Comparison of ENCODE assay signal across 31 mouse cellular contexts in the genomic region with DNA sequence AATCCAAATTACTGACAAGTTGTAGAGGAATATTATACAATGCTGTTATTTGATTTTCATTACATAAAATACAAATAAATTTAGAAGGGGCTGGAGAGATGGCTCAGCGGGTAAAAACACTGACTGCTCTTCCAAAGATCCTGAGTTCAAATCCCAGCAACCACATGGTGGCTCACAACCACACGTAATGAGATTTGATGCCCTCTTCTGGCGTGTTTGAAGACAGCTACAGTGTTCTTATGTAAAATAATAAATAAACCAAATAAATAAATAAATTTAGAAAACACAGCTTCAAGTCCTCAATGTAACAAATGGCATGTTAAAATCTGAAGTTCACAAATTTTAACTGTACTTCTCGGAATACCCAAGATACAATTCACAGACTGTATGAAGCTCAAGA. TPM values are rescaled to one million over a fixed set of nuclear protein-coding genes. Genes with fewer than 3 reads are reported as not detected.
DNase-seq lines count a peak whose midpoint lies in the region; ATAC-seq and TF ChIP-seq lines count a peak whose summit lies in the region.
"Had no signal": no experiment of that assay in that cellular context is flagged by ENCODE, and none has a peak within 500 bp of the region (broad histone marks: within the 10 kb centered on the region; RNA-seq: fewer than 3 reads in every experiment).

No protein-coding gene starts in this region.

- no peaks in the 10 kb centered on the region for H3K27me3 ChIP-seq in hindbrain, postnatal 0 days (ENCODE audit: insufficient read depth, low read length)
- no peaks in the 10 kb centered on the region for H3K27me3 ChIP-seq in hindbrain, embryonic 14.5 days (ENCODE audit: control insufficient read depth, insufficient read depth, low read length)
- no peaks in the 10 kb centered on the region for H3K27me3 ChIP-seq in liver, embryonic 14.5 days (ENCODE audit: control insufficient read depth, insufficient read depth, low read length)
- peaks cover 16% of the 10 kb centered on the region; the same call in 1 of the 2 replicates for H3K27me3 ChIP-seq in liver, embryonic 12.5 days (replicated peaks)
- H3K27me3 ChIP-seq in MEL (ENCODE audit: control insufficient read depth in 1 of 2, insufficient read depth in 2 of 2, low read length in 2 of 2) = no peaks in the 10 kb centered on the region; a peak in 1 of 4 replicates
- H3K27me3 ChIP-seq: heart, embryonic 15.5 days; lung, embryonic 15.5 days; Patski had no signal

- H3K4me3 ChIP-seq in hindbrain, postnatal 0 days (ENCODE audit: low read length) = no peak overlapping the region
- H3K4me3 ChIP-seq in hindbrain, embryonic 14.5 days (replicated peaks; ENCODE audit: low read length) = no peak overlapping the region
- H3K4me3 ChIP-seq in liver, embryonic 14.5 days (ENCODE audit: insufficient read depth in 1 of 2, low read depth in 2 of 2, low read length in 2 of 2) = no peak overlapping the region
- H3K4me3 ChIP-seq in liver, embryonic 12.5 days = no peak overlapping the region
- H3K4me3 ChIP-seq in MEL (ENCODE audit: control insufficient read depth in 1 of 2, insufficient read depth in 1 of 2, low read depth in 2 of 2, low read length in 2 of 2) = no peak overlapping the region
- H3K4me3 ChIP-seq: forebrain, embryonic 10.5 days; heart, embryonic 15.5 days; hindbrain, embryonic 10.5 days; lung, embryonic 15.5 days; megakaryocyte, embryonic 14.5 days; myocyte had no signal

- no peaks in the 10 kb centered on the region for H3K4me1 ChIP-seq in hindbrain, postnatal 0 days (ENCODE audit: insufficient read depth, low read length)
- peaks cover 7% of the 10 kb centered on the region for H3K4me1 ChIP-seq in hindbrain, embryonic 14.5 days (replicated peaks; ENCODE audit: control insufficient read depth, insufficient read depth, low read length)
- peaks cover 19 to 20% of the 10 kb centered on the region in 2 experiments for H3K4me1 ChIP-seq in liver, embryonic 14.5 days (replicated peaks; ENCODE audit: control insufficient read depth in 2 of 2, insufficient read depth in 2 of 2, low read length in 1 of 2)
- H3K4me1 ChIP-seq in liver, embryonic 12.5 days = peaks cover 34% of the 10 kb centered on the region
- peaks cover 6 to 10% of the 10 kb centered on the region in 2 experiments for H3K4me1 ChIP-seq in MEL (ENCODE audit: control insufficient read depth in 1 of 2, insufficient read depth in 2 of 2, low read length in 2 of 2)

- no peak for TF ChIP-seq POLR2A in MEL (IDR thresholded peaks at IDR 0.05; ENCODE audit: control insufficient read depth in 1 of 2, insufficient read depth in 1 of 2, low read depth in 1 of 2, low read length in 2 of 2, poor library complexity in 1 of 2)

- intact Hi-C loops in left cerebral cortex, postnatal 4 days (cut with DNase I) = loop anchor here (10.0 kb wide), 3 partner anchors 110 to 320 kb away; a partner anchor contains a TSS

- no peak for ATAC-seq in hindbrain, postnatal 0 days
- no peak for ATAC-seq in hindbrain, embryonic 14.5 days (ENCODE audit: low FRiP score)
- ATAC-seq in liver, embryonic 14.5 days (ENCODE audit: insufficient read depth) = no peak
- ATAC-seq in liver, embryonic 12.5 days = no peak
- ATAC-seq: Patski had no signal

- no peaks in the 10 kb centered on the region for H3K9me3 ChIP-seq in hindbrain, postnatal 0 days (ENCODE audit: low read length)
- no peaks in the 10 kb centered on the region for H3K9me3 ChIP-seq in hindbrain, embryonic 14.5 days (ENCODE audit: control insufficient read depth, low read length)
- H3K9me3 ChIP-seq in liver, embryonic 14.5 days (ENCODE audit: control insufficient read depth, low read length) = no peaks in the 10 kb centered on the region
- no peaks in the 10 kb centered on the region for H3K9me3 ChIP-seq in liver, embryonic 12.5 days (replicated peaks)
- H3K9me3 ChIP-seq in MEL (replicated peaks; ENCODE audit: insufficient read depth, low read length) = no peaks in the 10 kb centered on the region
- H3K9me3 ChIP-seq: forebrain, embryonic 10.5 days; heart, embryonic 15.5 days; hindbrain, embryonic 10.5 days; lung, embryonic 15.5 days; megakaryocyte, embryonic 14.5 days had no signal

- DNase-seq in hindbrain, postnatal 0 days (ENCODE audit: low spot score) = no peak
- no peak for DNase-seq in hindbrain, embryonic 14.5 days (ENCODE audit: low spot score)
- DNase-seq in liver, embryonic 14.5 days (ENCODE audit: low read depth in 3 of 3, low spot score in 3 of 3) = no peak
- DNase-seq in 416B (ENCODE audit: low read depth) = peak; percentile 50
- peak; percentile 37 for DNase-seq in MEL (ENCODE audit: low read depth, low spot score)
- DNase-seq in left cerebral cortex, postnatal 4 days = no peak
- DNase-seq in frontal cortex, postnatal 10 days (ENCODE audit: low spot score in 2 of 2) = no peak
- DNase-seq: adrenal gland, postnatal 36 days; cerebellum, adult 9-10 months; kidney, adult 2 months; kidney, postnatal 14 days; layer of hippocampus, postnatal 36 days; liver; lung, postnatal 36 days; midbrain, embryonic 14.5 days; right cerebral cortex, adult 18-20 months; right cerebral cortex, postnatal 4 days; thymus, adult 18-20 months; thymus, postnatal 36 days had no signal

- no peak overlapping the region for H3K27ac ChIP-seq in hindbrain, postnatal 0 days
- H3K27ac ChIP-seq in hindbrain, embryonic 14.5 days = no peak overlapping the region
- no peak overlapping the region for H3K27ac ChIP-seq in liver, embryonic 14.5 days
- H3K27ac ChIP-seq in liver, embryonic 12.5 days = no peak overlapping the region
- H3K27ac ChIP-seq in MEL (ENCODE audit: control insufficient read depth, low read depth, low read length) = no peak overlapping the region
- H3K27ac ChIP-seq: heart, embryonic 15.5 days; hindbrain, embryonic 10.5 days; lung, embryonic 15.5 days had no signal

- H3K9ac ChIP-seq in hindbrain, postnatal 0 days (replicated peaks; ENCODE audit: low read length) = no peak overlapping the region
- H3K9ac ChIP-seq in hindbrain, embryonic 14.5 days = no peak overlapping the region
- H3K9ac ChIP-seq in liver, embryonic 14.5 days (replicated peaks) = no peak overlapping the region
- H3K9ac ChIP-seq in liver, embryonic 12.5 days = no peak overlapping the region
- H3K9ac ChIP-seq in MEL (ENCODE audit: control insufficient read depth, low read depth, low read length, poor library complexity, severe bottlenecking) = no peak overlapping the region
- H3K9ac ChIP-seq: heart, embryonic 15.5 days; lung, embryonic 15.5 days had no signal

- no peaks in the 10 kb centered on the region for H3K36me3 ChIP-seq in hindbrain, postnatal 0 days (ENCODE audit: insufficient read depth, low read length)
- no peaks in the 10 kb centered on the region for H3K36me3 ChIP-seq in hindbrain, embryonic 14.5 days (replicated peaks; ENCODE audit: control insufficient read depth, insufficient read depth)
- H3K36me3 ChIP-seq in liver, embryonic 14.5 days (replicated peaks; ENCODE audit: control insufficient read depth, insufficient read depth, low read depth) = no peaks in the 10 kb centered on the region
- H3K36me3 ChIP-seq in liver, embryonic 12.5 days = no peaks in the 10 kb centered on the region
- peaks cover 0 to 4% of the 10 kb centered on the region in 2 experiments; a peak in 2 of 4 replicates for H3K36me3 ChIP-seq in MEL (ENCODE audit: control insufficient read depth in 1 of 2, insufficient read depth in 2 of 2, low read length in 2 of 2)
- H3K36me3 ChIP-seq: forebrain, embryonic 10.5 days; heart, embryonic 15.5 days; hindbrain, embryonic 10.5 days; lung, embryonic 15.5 days had no signal

- H3K4me2 ChIP-seq in hindbrain, postnatal 0 days (ENCODE audit: low read depth, low read length) = no peak overlapping the region
- H3K4me2 ChIP-seq in hindbrain, embryonic 14.5 days (replicated peaks) = no peak overlapping the region
- H3K4me2 ChIP-seq in liver, embryonic 14.5 days (ENCODE audit: low read depth) = no peak overlapping the region
- no peak overlapping the region for H3K4me2 ChIP-seq in liver, embryonic 12.5 days
- H3K4me2 ChIP-seq: heart, embryonic 15.5 days; lung, embryonic 15.5 days had no signal

- H3K79me2 ChIP-seq in MEL (ENCODE audit: control insufficient read depth, insufficient read depth, low read length, poor library complexity) = peaks cover 6% of the 10 kb centered on the region; the same call in 1 of the 2 replicates

- TF ChIP-seq EP300 in liver, embryonic 14.5 days (IDR thresholded peaks at IDR 0.05; ENCODE audit: low read depth) = no peak
- no peak for TF ChIP-seq EP300 in MEL (IDR thresholded peaks at IDR 0.05; ENCODE audit: low read depth in 1 of 2, low read length in 2 of 2)

- 0 out of 2 replicates have a peak, but pooled peaks have one; percentile 20 for TF ChIP-seq CTCF in hindbrain, postnatal 0 days (IDR thresholded peaks at IDR 0.05; ENCODE audit: low read depth)
- peak; percentile 14; the same call in 1 of the 2 replicates for TF ChIP-seq CTCF in liver, embryonic 14.5 days (IDR thresholded peaks at IDR 0.05; ENCODE audit: low read depth)
- peak in 2 of 3 experiments; percentile 12 to 38; a peak in 1 of 6 replicates for TF ChIP-seq CTCF in MEL (IDR thresholded peaks at IDR 0.05 in 2 of 3, conservative IDR thresholded peaks at IDR 0.05 in 1 of 3; ENCODE audit: control insufficient read depth in 1 of 3, insufficient read depth in 1 of 3, low read depth in 2 of 3, low read length in 3 of 3, poor library complexity in 1 of 3, severe bottlenecking in 1 of 3)

- peak; percentile 8 for TF ChIP-seq RAD21 in MEL (IDR thresholded peaks at IDR 0.05; ENCODE audit: low read depth, low read length)

- 93% methylated on average over 4 of the region's 4 CpGs for WGBS in hindbrain, postnatal 0 days
- WGBS in hindbrain, embryonic 14.5 days = 83% methylated on average over 4 of the region's 4 CpGs
- WGBS in liver, embryonic 14.5 days (ENCODE audit: insufficient replicate concordance) = 73% methylated on average over 4 of the region's 4 CpGs
- WGBS in liver, embryonic 12.5 days (ENCODE audit: insufficient replicate concordance) = 73% methylated on average over 4 of the region's 4 CpGs

RNA-seq across cellular contexts. Expression of a gene that starts 2.4 kb away (rescaled TPM):
- total RNA-seq in hindbrain, postnatal 0 days (2014; rRNA removed) = 65.2 and 74.3 TPM in 2 replicates
- polyA plus RNA-seq in hindbrain, postnatal 0 days (2015; fragmentation: Nextera tagmentation; extraction: Ambion mirVana) = 55.3 and 55.7 TPM in 2 replicates
- 53.5 and 56.1 TPM in 2 replicates for polyA plus RNA-seq in hindbrain, embryonic 14.5 days (2014; fragmentation: Nextera tagmentation; extraction: Ambion mirVana)
- polyA plus RNA-seq in liver, embryonic 14.5 days (2012; rRNA removed) = 26.5 and 29.1 TPM in 2 replicates
- polyA plus RNA-seq in liver, embryonic 14.5 days (2014; fragmentation: Nextera tagmentation; extraction: Ambion mirVana) = 54.6 and 59.7 TPM in 2 replicates
- 55.0 and 65.0 TPM in 2 replicates for polyA plus RNA-seq in liver, embryonic 12.5 days (2016; fragmentation: Nextera tagmentation; extraction: Ambion mirVana)
- total RNA-seq in MEL (2012; rRNA removed) = 69.6 and 71.4 TPM in 2 replicates
- 10 to 100 TPM in 1 of 2 experiments, not detected in 1; 94.5 TPM for polyA plus RNA-seq in MEL (2012; ENCODE audit: insufficient read depth in 1 of 2, insufficient read length in 2 of 2, low read depth in 1 of 2, low replicate concordance in 2 of 2, missing spikeins in 1 of 2)
- total RNA-seq in left cerebral cortex, postnatal 4 days (2021) = 10 to 100 TPM; 20.1 to 25.3 TPM

RNA-seq across cellular contexts. Expression of a gene that starts 18.7 kb away (rescaled TPM):
- 115 and 120 TPM in 2 replicates for total RNA-seq in hindbrain, postnatal 0 days (2014; rRNA removed)
- 189 and 204 TPM in 2 replicates for polyA plus RNA-seq in hindbrain, postnatal 0 days (2015; fragmentation: Nextera tagmentation; extraction: Ambion mirVana)
- polyA plus RNA-seq in hindbrain, embryonic 14.5 days (2014; fragmentation: Nextera tagmentation; extraction: Ambion mirVana) = 168 and 187 TPM in 2 replicates
- polyA plus RNA-seq in liver, embryonic 14.5 days (2012; rRNA removed) = 50.8 and 66.8 TPM in 2 replicates
- polyA plus RNA-seq in liver, embryonic 14.5 days (2014; fragmentation: Nextera tagmentation; extraction: Ambion mirVana) = 84.4 and 102 TPM in 2 replicates
- 124 and 125 TPM in 2 replicates for polyA plus RNA-seq in liver, embryonic 12.5 days (2016; fragmentation: Nextera tagmentation; extraction: Ambion mirVana)
- total RNA-seq in MEL (2012; rRNA removed) = 137 and 183 TPM in 2 replicates
- 100 to 1,000 TPM in 1 of 2 experiments, not detected in 1; 149 TPM for polyA plus RNA-seq in MEL (2012; ENCODE audit: insufficient read depth in 1 of 2, insufficient read length in 2 of 2, low read depth in 1 of 2, low replicate concordance in 2 of 2, missing spikeins in 1 of 2)
- total RNA-seq in left cerebral cortex, postnatal 4 days (2021) = 100 to 1,000 TPM; 194 to 211 TPM

RNA-seq across cellular contexts. Expression of a gene that starts 18.9 kb away (rescaled TPM):
- 9.5 and 19.7 TPM in 2 replicates for total RNA-seq in hindbrain, postnatal 0 days (2014; rRNA removed)
- polyA plus RNA-seq in hindbrain, postnatal 0 days (2015; fragmentation: Nextera tagmentation; extraction: Ambion mirVana) = 5.7 and 7.2 TPM in 2 replicates
- polyA plus RNA-seq in hindbrain, embryonic 14.5 days (2014; fragmentation: Nextera tagmentation; extraction: Ambion mirVana) = 6.6 and 7.6 TPM in 2 replicates
- polyA plus RNA-seq in liver, embryonic 14.5 days (2012; rRNA removed) = 15.3 and 20.3 TPM in 2 replicates
- polyA plus RNA-seq in liver, embryonic 14.5 days (2014; fragmentation: Nextera tagmentation; extraction: Ambion mirVana) = 10.4 and 10.9 TPM in 2 replicates
- polyA plus RNA-seq in liver, embryonic 12.5 days (2016; fragmentation: Nextera tagmentation; extraction: Ambion mirVana) = 16.4 and 17.9 TPM in 2 replicates
- total RNA-seq in MEL (2012; rRNA removed) = 1.0 and 1.6 TPM in 2 replicates
- polyA plus RNA-seq in MEL (2012; ENCODE audit: insufficient read depth in 1 of 2, insufficient read length in 2 of 2, low read depth in 1 of 2, low replicate concordance in 2 of 2, missing spikeins in 1 of 2) = 1 to 10 TPM in 1 of 2 experiments, not detected in 1; 5.5 TPM
- 1 to 10 TPM; 6.2 to 7.4 TPM for total RNA-seq in left cerebral cortex, postnatal 4 days (2021)

RNA-seq across cellular contexts. Expression of a gene that starts 38.8 kb away (rescaled TPM):
- 0.14 TPM in 1 of 2 replicates, not detected in the other for total RNA-seq in hindbrain, postnatal 0 days (2014; rRNA removed)
- polyA plus RNA-seq in hindbrain, postnatal 0 days (2015; fragmentation: Nextera tagmentation; extraction: Ambion mirVana) = 0.29 and 0.40 TPM in 2 replicates
- polyA plus RNA-seq in hindbrain, embryonic 14.5 days (2014; fragmentation: Nextera tagmentation; extraction: Ambion mirVana) = 0.20 and 0.66 TPM in 2 replicates
- polyA plus RNA-seq in liver, embryonic 14.5 days (2012; rRNA removed) = 2.0 and 2.3 TPM in 2 replicates
- 0.25 and 0.66 TPM in 2 replicates for polyA plus RNA-seq in liver, embryonic 14.5 days (2014; fragmentation: Nextera tagmentation; extraction: Ambion mirVana)
- 0.99 and 1.1 TPM in 2 replicates for polyA plus RNA-seq in liver, embryonic 12.5 days (2016; fragmentation: Nextera tagmentation; extraction: Ambion mirVana)
- not detected in 2 replicates for total RNA-seq in MEL (2012; rRNA removed)
- under 1 TPM in 1 of 2 experiments, not detected in 1; 0.43 TPM for polyA plus RNA-seq in MEL (2012; ENCODE audit: insufficient read depth in 1 of 2, insufficient read length in 2 of 2, low read depth in 1 of 2, low replicate concordance in 2 of 2, missing spikeins in 1 of 2)
- under 1 TPM in 1 of 2 experiments, not detected in 1; 0.18 TPM for total RNA-seq in left cerebral cortex, postnatal 4 days (2021)
- total RNA-seq: gastrocnemius, adult 18-20 months; gastrocnemius, postnatal 4 days; layer of hippocampus, adult 8-10 months; layer of hippocampus, postnatal 36 days; left cerebral cortex, postnatal 25 days had no signal

RNA-seq across cellular contexts. Expression of a gene that starts 40.6 kb away (rescaled TPM):
- total RNA-seq in hindbrain, postnatal 0 days (2014; rRNA removed) = 24.5 and 35.7 TPM in 2 replicates
- 19.6 and 23.3 TPM in 2 replicates for polyA plus RNA-seq in hindbrain, postnatal 0 days (2015; fragmentation: Nextera tagmentation; extraction: Ambion mirVana)
- 20.2 and 23.5 TPM in 2 replicates for polyA plus RNA-seq in hindbrain, embryonic 14.5 days (2014; fragmentation: Nextera tagmentation; extraction: Ambion mirVana)
- polyA plus RNA-seq in liver, embryonic 14.5 days (2012; rRNA removed) = 21.6 and 28.3 TPM in 2 replicates
- polyA plus RNA-seq in liver, embryonic 14.5 days (2014; fragmentation: Nextera tagmentation; extraction: Ambion mirVana) = 16.8 and 22.4 TPM in 2 replicates
- 27.3 and 28.3 TPM in 2 replicates for polyA plus RNA-seq in liver, embryonic 12.5 days (2016; fragmentation: Nextera tagmentation; extraction: Ambion mirVana)
- total RNA-seq in MEL (2012; rRNA removed) = 7.0 and 7.6 TPM in 2 replicates
- 1 to 10 TPM in 1 of 2 experiments, not detected in 1; 9.5 TPM for polyA plus RNA-seq in MEL (2012; ENCODE audit: insufficient read depth in 1 of 2, insufficient read length in 2 of 2, low read depth in 1 of 2, low replicate concordance in 2 of 2, missing spikeins in 1 of 2)
- total RNA-seq in left cerebral cortex, postnatal 4 days (2021) = 1 to 10 TPM; 3.8 to 4.7 TPM

Comparison
In these comparisons a context has a peak if more than half of its experiments do, and no peak if none do; other contexts are left out.
1. DNase-seq: peak in 416B (single experiment) and MEL (single experiment); none in hindbrain, postnatal 0 days (single experiment), hindbrain, embryonic 14.5 days (single experiment), liver, embryonic 14.5 days (0 of 3), left cerebral cortex, postnatal 4 days (single experiment) and frontal cortex, postnatal 10 days (0 of 2).
2. Peak in every context shown above with its lines, with median percentiles within 50 percentile points of each other: CTCF ChIP-seq.